Mouse (Mus musculus): ENCODE measurements at regions not wholly inside any gene's neighbourhood (a gene's known extent, or its start where the extent isn't known, plus 50 kb on each side); places are given as distances from the start of the nearest gene placed in this dataset.

- 83% methylated on average over 8 of the region's 8 CpGs for WGBS
These were observed 150.2 kb downstream of the Cartpt start for GRCm38 (mm10) chr13:99750729-99751128.

GRCm38 (mm10) chr13:99749342-99749741 lies 151.5 kb downstream of the Cartpt start:
- Histone ChIP-seq H3K9me3 (replicated peaks; ENCODE audit: control insufficient read depth, low read length) (no peaks in the 10 kb centered on the region), H3K27ac (ENCODE audit: low read length) (no peak overlapping the region), H3K27me3 (ENCODE audit: control insufficient read depth, insufficient read depth, low read length) (no peaks in the 10 kb centered on the region), H3K4me1 (ENCODE audit: control insufficient read depth, insufficient read depth, low read length) (peaks cover 14% of the 10 kb centered on the region), H3K4me3 (ENCODE audit: low read length) (no peak overlapping the region), H3K4me2 (ENCODE audit: low read depth, low read length) (no peak overlapping the region), H3K36me3 (ENCODE audit: control insufficient read depth, insufficient read depth) (no peaks in the 10 kb centered on the region), H3K9ac (ENCODE audit: low read length) (no peak overlapping the region)
- 78% methylated on average over 6 of the region's 6 CpGs for WGBS
- ATAC-seq (replicated peaks; ENCODE audit: extremely low read depth, insufficient read depth, low FRiP score), result no peak

More at GRCm38 (mm10) chr13:99750729-99751128, 150.2 kb downstream of the Cartpt start:
- ATAC-seq (replicated peaks; ENCODE audit: extremely low read depth, insufficient read depth, low FRiP score), result no peak
- Histone ChIP-seq H3K9me3 (replicated peaks; ENCODE audit: control insufficient read depth, low read length) (no peaks in the 10 kb centered on the region), H3K36me3 (ENCODE audit: control insufficient read depth, insufficient read depth) (no peaks in the 10 kb centered on the region), H3K4me2 (ENCODE audit: low read depth, low read length) (no peak overlapping the region), H3K4me1 (ENCODE audit: control insufficient read depth, insufficient read depth, low read length) (peaks cover 7% of the 10 kb centered on the region; the same call in 1 of the 2 replicates), H3K27ac (ENCODE audit: low read length) (no peak overlapping the region), H3K4me3 (ENCODE audit: low read length) (no peak overlapping the region), H3K9ac (ENCODE audit: low read length) (no peak overlapping the region), H3K27me3 (ENCODE audit: control insufficient read depth, insufficient read depth, low read length) (no peaks in the 10 kb centered on the region)

GRCm38 (mm10) chr13:99748128-99748527 lies 152.8 kb downstream of the Cartpt start:
- no peak for ATAC-seq (replicated peaks; ENCODE audit: extremely low read depth, insufficient read depth, low FRiP score)
- Histone ChIP-seq H3K4me2 (ENCODE audit: low read depth, low read length) (no peak overlapping the region), H3K36me3 (ENCODE audit: control insufficient read depth, insufficient read depth) (no peaks in the 10 kb centered on the region), H3K27me3 (ENCODE audit: control insufficient read depth, insufficient read depth, low read length) (no peaks in the 10 kb centered on the region), H3K9ac (ENCODE audit: low read length) (no peak overlapping the region), H3K27ac (ENCODE audit: low read length) (no peak overlapping the region), H3K4me3 (ENCODE audit: low read length) (no peak overlapping the region), H3K9me3 (replicated peaks; ENCODE audit: control insufficient read depth, low read length) (no peaks in the 10 kb centered on the region), H3K4me1 (ENCODE audit: control insufficient read depth, insufficient read depth, low read length) (peaks cover 17% of the 10 kb centered on the region)
- WGBS, result 41% methylated on average over 9 of the region's 9 CpGs

GRCm38 (mm10) chr13:99745526-99745925 lies 155.4 kb downstream of the Cartpt start:
- no peak overlapping the region for H3K4me3 ChIP-seq (ENCODE audit: low read length)
- peaks cover 17% of the 10 kb centered on the region for H3K4me1 ChIP-seq (ENCODE audit: control insufficient read depth, insufficient read depth, low read length)
- H3K9me3 ChIP-seq (replicated peaks; ENCODE audit: control insufficient read depth, low read length), result peaks cover 3% of the 10 kb centered on the region; the same call in 1 of the 2 replicates
- 75% methylated on average over 6 of the region's 6 CpGs for WGBS
- H3K36me3 ChIP-seq (ENCODE audit: control insufficient read depth, insufficient read depth), result no peaks in the 10 kb centered on the region
- ATAC-seq (replicated peaks; ENCODE audit: extremely low read depth, insufficient read depth, low FRiP score), result no peak
- no peaks in the 10 kb centered on the region for H3K27me3 ChIP-seq (ENCODE audit: control insufficient read depth, insufficient read depth, low read length)
- H3K4me2 ChIP-seq (ENCODE audit: low read depth, low read length), result no peak overlapping the region
- H3K9ac ChIP-seq (ENCODE audit: low read length), result no peak overlapping the region
- H3K27ac ChIP-seq (ENCODE audit: low read length), result no peak overlapping the region

GRCm38 (mm10) chr13:99744790-99745120 lies 156.1 kb downstream of the Cartpt start:
- WGBS, result 50% methylated on average over 7 of the region's 7 CpGs
- ATAC-seq (replicated peaks; ENCODE audit: extremely low read depth, insufficient read depth, low FRiP score), result no peak
- Histone ChIP-seq H3K9me3 (replicated peaks; ENCODE audit: control insufficient read depth, low read length) (peaks cover 5% of the 10 kb centered on the region; the same call in 1 of the 2 replicates), H3K27me3 (ENCODE audit: control insufficient read depth, insufficient read depth, low read length) (no peaks in the 10 kb centered on the region), H3K36me3 (ENCODE audit: control insufficient read depth, insufficient read depth) (no peaks in the 10 kb centered on the region), H3K9ac (ENCODE audit: low read length) (no peak overlapping the region), H3K27ac (ENCODE audit: low read length) (no peak overlapping the region), H3K4me3 (ENCODE audit: low read length) (no peak overlapping the region), H3K4me2 (ENCODE audit: low read depth, low read length) (no peak overlapping the region; the same call in 1 of the 2 replicates), H3K4me1 (ENCODE audit: control insufficient read depth, insufficient read depth, low read length) (peaks cover 17% of the 10 kb centered on the region)

GRCm38 (mm10) chr13:99743952-99744789 lies 156.7 kb downstream of the Cartpt start:
- Histone ChIP-seq H3K27me3 (ENCODE audit: control insufficient read depth, insufficient read depth, low read length) (no peaks in the 10 kb centered on the region), H3K4me2 (ENCODE audit: low read depth, low read length) (no peak overlapping the region; the same call in 1 of the 2 replicates), H3K4me3 (ENCODE audit: low read length) (no peak overlapping the region), H3K36me3 (ENCODE audit: control insufficient read depth, insufficient read depth) (no peaks in the 10 kb centered on the region), H3K9me3 (replicated peaks; ENCODE audit: control insufficient read depth, low read length) (peaks cover 5% of the 10 kb centered on the region; the same call in 1 of the 2 replicates), H3K4me1 (ENCODE audit: control insufficient read depth, insufficient read depth, low read length) (peaks cover 17% of the 10 kb centered on the region), H3K9ac (ENCODE audit: low read length) (no peak overlapping the region), H3K27ac (ENCODE audit: low read length) (no peak overlapping the region)
- 53% methylated on average over 8 of the region's 8 CpGs for WGBS
- ATAC-seq (replicated peaks; ENCODE audit: extremely low read depth, insufficient read depth, low FRiP score), result no peak

GRCm38 (mm10) chr13:99742507-99742906 lies 158.4 kb downstream of the Cartpt start:
- Histone ChIP-seq H3K4me1 (ENCODE audit: control insufficient read depth, insufficient read depth, low read length) (peaks cover 10% of the 10 kb centered on the region), H3K4me2 (ENCODE audit: low read depth, low read length) (no peak overlapping the region), H3K27ac (ENCODE audit: low read length) (no peak overlapping the region), H3K9ac (ENCODE audit: low read length) (no peak overlapping the region), H3K36me3 (ENCODE audit: control insufficient read depth, insufficient read depth) (no peaks in the 10 kb centered on the region), H3K9me3 (replicated peaks; ENCODE audit: control insufficient read depth, low read length) (peaks cover 5% of the 10 kb centered on the region; the same call in 1 of the 2 replicates), H3K4me3 (ENCODE audit: low read length) (no peak overlapping the region), H3K27me3 (ENCODE audit: control insufficient read depth, insufficient read depth, low read length) (no peaks in the 10 kb centered on the region)
- ATAC-seq (replicated peaks; ENCODE audit: extremely low read depth, insufficient read depth, low FRiP score), result no peak
- whole genome bisulfite sequencing, result 90% methylated on average over 2 of the region's 2 CpGs

- no peak for ATAC-seq (replicated peaks; ENCODE audit: extremely low read depth, insufficient read depth, low FRiP score)
- Histone ChIP-seq H3K27ac (ENCODE audit: low read length) (no peak overlapping the region), H3K36me3 (ENCODE audit: control insufficient read depth, insufficient read depth) (no peaks in the 10 kb centered on the region), H3K9me3 (replicated peaks; ENCODE audit: control insufficient read depth, low read length) (peaks cover 5% of the 10 kb centered on the region; the same call in 1 of the 2 replicates), H3K4me3 (ENCODE audit: low read length) (no peak overlapping the region), H3K4me1 (ENCODE audit: control insufficient read depth, insufficient read depth, low read length) (peaks cover 10% of the 10 kb centered on the region), H3K9ac (ENCODE audit: low read length) (no peak overlapping the region), H3K4me2 (ENCODE audit: low read depth, low read length) (no peak overlapping the region), H3K27me3 (ENCODE audit: control insufficient read depth, insufficient read depth, low read length) (no peaks in the 10 kb centered on the region)
- 69% methylated on average over 2 of the region's 2 CpGs for WGBS
These were observed 158.9 kb downstream of the Cartpt start for GRCm38 (mm10) chr13:99741981-99742380.

- ATAC-seq (replicated peaks; ENCODE audit: extremely low read depth, insufficient read depth, low FRiP score), result no peak
- Histone ChIP-seq H3K9me3 (replicated peaks; ENCODE audit: control insufficient read depth, low read length) (peaks cover 5% of the 10 kb centered on the region; the same call in 1 of the 2 replicates), H3K9ac (ENCODE audit: low read length) (no peak overlapping the region), H3K27me3 (ENCODE audit: control insufficient read depth, insufficient read depth, low read length) (no peaks in the 10 kb centered on the region), H3K36me3 (ENCODE audit: control insufficient read depth, insufficient read depth) (no peaks in the 10 kb centered on the region), H3K4me2 (ENCODE audit: low read depth, low read length) (no peak overlapping the region), H3K4me3 (ENCODE audit: low read length) (no peak overlapping the region), H3K27ac (ENCODE audit: low read length) (no peak overlapping the region), H3K4me1 (ENCODE audit: control insufficient read depth, insufficient read depth, low read length) (peaks cover 4% of the 10 kb centered on the region)
- WGBS, result 63% methylated on average over 1 of the region's 1 CpGs
These were observed 161.5 kb downstream of the Cartpt start for GRCm38 (mm10) chr13:99739420-99739819.
